Comparison of ENCODE assay signal across 9 mouse cellular contexts in the genomic region with DNA sequence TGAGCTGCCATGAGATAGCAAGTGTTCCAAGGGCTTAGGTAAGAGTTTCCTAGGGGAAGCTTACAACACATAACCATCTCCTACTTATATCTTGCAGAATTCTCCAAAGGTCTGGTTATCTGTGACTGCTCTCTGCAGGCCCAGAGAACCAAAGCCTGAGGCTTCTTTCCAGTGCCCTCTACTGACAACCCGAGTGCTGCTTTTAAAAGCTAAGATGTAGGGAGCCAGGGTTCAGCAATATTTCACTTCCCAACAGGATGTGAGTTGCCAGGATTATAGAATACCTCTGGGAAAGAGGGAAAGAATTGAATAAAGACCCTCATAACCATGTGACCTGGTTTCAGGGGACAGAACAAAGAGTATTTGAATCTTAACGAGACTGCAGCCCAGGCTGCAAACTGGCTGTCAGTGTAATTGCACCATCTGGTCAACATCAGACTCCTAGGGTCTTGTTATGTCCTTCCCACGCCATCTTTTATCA. TPM values are rescaled to one million over a fixed set of nuclear protein-coding genes. Genes with fewer than 3 reads are reported as not detected.
A peak's percentile ranks its signal among the peaks of the same experiment; 100 is the strongest.
DNase-seq lines count a peak whose midpoint lies in the region; ATAC-seq and TF ChIP-seq lines count a peak whose summit lies in the region.
"Had no signal": no experiment of that assay in that cellular context is flagged by ENCODE, and none has a peak within 500 bp of the region (broad histone marks: within the 10 kb centered on the region; RNA-seq: fewer than 3 reads in every experiment).

No protein-coding gene starts in this region.

- H3K4me2 ChIP-seq in lung, embryonic 15.5 days = no peak overlapping the region
- 0 out of 2 replicates have a peak overlapping the region, but pooled peaks have one; percentile 22 for H3K4me2 ChIP-seq in forebrain, embryonic 12.5 days
- no peak overlapping the region for H3K4me2 ChIP-seq in limb, embryonic 14.5 days (replicated peaks; ENCODE audit: low read depth, low read length, severe bottlenecking)
- no peak overlapping the region for H3K4me2 ChIP-seq in stomach, embryonic 14.5 days (replicated peaks; ENCODE audit: low read depth, low read length)
- H3K4me2 ChIP-seq: liver, embryonic 15.5 days had no signal

- no peak overlapping the region for H3K9ac ChIP-seq in lung, embryonic 15.5 days
- no peak overlapping the region for H3K9ac ChIP-seq in forebrain, embryonic 12.5 days
- no peak overlapping the region for H3K9ac ChIP-seq in limb, embryonic 14.5 days (ENCODE audit: low read depth, low read length, severe bottlenecking)
- no peak overlapping the region for H3K9ac ChIP-seq in stomach, embryonic 14.5 days (replicated peaks; ENCODE audit: low read depth, low read length)
- H3K9ac ChIP-seq: liver, embryonic 15.5 days had no signal

- H3K9me3 ChIP-seq in lung, embryonic 15.5 days = no peaks in the 10 kb centered on the region
- H3K9me3 ChIP-seq in forebrain, embryonic 12.5 days = no peaks in the 10 kb centered on the region
- H3K9me3 ChIP-seq in limb, embryonic 14.5 days (ENCODE audit: control insufficient read depth, low read length) = no peaks in the 10 kb centered on the region
- H3K9me3 ChIP-seq in stomach, embryonic 14.5 days (ENCODE audit: control insufficient read depth, low read depth, low read length) = no peaks in the 10 kb centered on the region
- H3K9me3 ChIP-seq: liver, embryonic 15.5 days had no signal

- H3K36me3 ChIP-seq in lung, embryonic 15.5 days = no peaks in the 10 kb centered on the region
- no peaks in the 10 kb centered on the region for H3K36me3 ChIP-seq in forebrain, embryonic 12.5 days (replicated peaks)
- no peaks in the 10 kb centered on the region for H3K36me3 ChIP-seq in limb, embryonic 14.5 days (ENCODE audit: control insufficient read depth, insufficient read depth, low read length)
- H3K36me3 ChIP-seq in stomach, embryonic 14.5 days (ENCODE audit: control insufficient read depth, insufficient read depth, low read length) = no peaks in the 10 kb centered on the region
- H3K36me3 ChIP-seq: liver, embryonic 15.5 days had no signal

- H3K4me1 ChIP-seq in lung, embryonic 15.5 days = peaks cover 34% of the 10 kb centered on the region
- H3K4me1 ChIP-seq in forebrain, embryonic 12.5 days = peaks cover 22% of the 10 kb centered on the region
- peaks cover 21% of the 10 kb centered on the region for H3K4me1 ChIP-seq in limb, embryonic 14.5 days (ENCODE audit: control insufficient read depth, insufficient read depth, low read length)
- peaks cover 16% of the 10 kb centered on the region; the same call in 1 of the 2 replicates for H3K4me1 ChIP-seq in stomach, embryonic 14.5 days (ENCODE audit: control insufficient read depth, insufficient read depth, low read length)

- peak; percentile 64; the same call in 1 of the 2 replicates for ATAC-seq in lung, embryonic 15.5 days (ENCODE audit: borderline replicate concordance, extremely low read depth, low FRiP score, low TSS enrichment)
- peak; percentile 65 for ATAC-seq in forebrain, embryonic 12.5 days (ENCODE audit: low FRiP score)
- peak; percentile 67 for ATAC-seq in limb, embryonic 14.5 days (ENCODE audit: low FRiP score, low read depth)
- ATAC-seq in stomach, embryonic 14.5 days (ENCODE audit: insufficient number of reproducible peaks, insufficient read depth, low FRiP score, low read depth) = peak; percentile 68; the same call in 1 of the 2 replicates

- TF ChIP-seq POLR2A in limb, embryonic 14.5 days (IDR thresholded peaks at IDR 0.05; ENCODE audit: borderline replicate concordance, extremely low read depth, insufficient read depth, insufficient read length) = no peak

- no peaks in the 10 kb centered on the region for H3K27me3 ChIP-seq in lung, embryonic 15.5 days
- no peaks in the 10 kb centered on the region for H3K27me3 ChIP-seq in forebrain, embryonic 12.5 days
- H3K27me3 ChIP-seq in limb, embryonic 14.5 days (ENCODE audit: control insufficient read depth, insufficient read depth, low read length) = no peaks in the 10 kb centered on the region
- H3K27me3 ChIP-seq in stomach, embryonic 14.5 days (ENCODE audit: control insufficient read depth, insufficient read depth, low read length) = no peaks in the 10 kb centered on the region
- H3K27me3 ChIP-seq: liver, embryonic 15.5 days had no signal

- no peak overlapping the region for H3K4me3 ChIP-seq in lung, embryonic 15.5 days
- no peak overlapping the region for H3K4me3 ChIP-seq in forebrain, embryonic 12.5 days (replicated peaks)
- H3K4me3 ChIP-seq in limb, embryonic 14.5 days (replicated peaks; ENCODE audit: low read length) = no peak overlapping the region
- H3K4me3 ChIP-seq in stomach, embryonic 14.5 days (ENCODE audit: low read depth, low read length) = no peak overlapping the region
- H3K4me3 ChIP-seq: liver, embryonic 15.5 days had no signal

- 15% methylated on average over 3 of the region's 3 CpGs for WGBS in lung, embryonic 15.5 days
- 15% methylated on average over 3 of the region's 3 CpGs for WGBS in forebrain, embryonic 12.5 days
- 8% methylated on average over 3 of the region's 3 CpGs for WGBS in limb, embryonic 14.5 days
- WGBS in stomach, embryonic 14.5 days = 25% methylated on average over 3 of the region's 3 CpGs

- no peak for DNase-seq in lung, postnatal 36 days
- peak; percentile 47 for DNase-seq in limb, embryonic 14.5 days (ENCODE audit: low spot score)
- DNase-seq in right cerebral cortex, adult 18-20 months = no peak
- DNase-seq in urinary bladder, postnatal 4 days (ENCODE audit: low spot score in 2 of 2) = no peak
- DNase-seq in gastrocnemius, postnatal 25 days = no peak

- peak overlapping the region; percentile 77 for H3K27ac ChIP-seq in lung, embryonic 15.5 days
- H3K27ac ChIP-seq in forebrain, embryonic 12.5 days = peak overlapping the region; percentile 71
- H3K27ac ChIP-seq in limb, embryonic 14.5 days (replicated peaks; ENCODE audit: low read depth, low read length) = peak overlapping the region; percentile 22
- H3K27ac ChIP-seq in stomach, embryonic 14.5 days (ENCODE audit: low read length) = peak overlapping the region; percentile 89
- H3K27ac ChIP-seq: liver, embryonic 15.5 days had no signal

RNA-seq across cellular contexts. Expression of gene Lims1, which starts 59.4 kb away (rescaled TPM):
- 227 and 235 TPM in 2 replicates for polyA plus RNA-seq in lung, embryonic 15.5 days (2015; fragmentation: Nextera tagmentation; extraction: Ambion mirVana)
- polyA plus RNA-seq in forebrain, embryonic 12.5 days (2016; fragmentation: Nextera tagmentation; extraction: Ambion mirVana) = 85.0 and 89.3 TPM in 2 replicates
- 37.3 and 39.9 TPM in 2 replicates for polyA plus RNA-seq in limb, embryonic 14.5 days (2012; rRNA removed)
- 109 and 111 TPM in 2 replicates for polyA plus RNA-seq in limb, embryonic 14.5 days (2014; fragmentation: Nextera tagmentation; extraction: Ambion mirVana)
- polyA plus RNA-seq in stomach, embryonic 14.5 days (2014; fragmentation: Nextera tagmentation; extraction: Ambion mirVana) = 173 and 178 TPM in 2 replicates
- 10 to 100 TPM; 37.5 to 41.0 TPM for total RNA-seq in gastrocnemius, postnatal 25 days (2021)

Comparison
In these comparisons a context has a peak if more than half of its experiments do, and no peak if none do; other contexts are left out.
1. H3K27ac ChIP-seq: peak in every context shown above with its lines; median percentile 89 in stomach, embryonic 14.5 days; 77 in lung, embryonic 15.5 days; 71 in forebrain, embryonic 12.5 days; 22 in limb, embryonic 14.5 days.